Mouse (Mus musculus) midbrain, embryonic 14.5 days (tissue): Measurements from ENCODE around the gene Pigq. TPM values are rescaled to one million over a fixed set of nuclear protein-coding genes. Genes with fewer than 3 reads are reported as not detected.

ENCODE experiments used
- ATAC-seq: fragments of 200-750 bp; cut with Nextera tagmentation; 2 replicates; pipeline ENCODE4 v1.8.0; 2017; ENCODE audit warnings: moderate number of reproducible peaks, moderate library complexity; ENCODE audit not compliant: low FRiP score, low TSS enrichment
- DNase-seq: peaks from one replicate; pipeline ENCODE4 v3.0.0-alpha.2; 2015
- H3K27ac ChIP-seq: fragments of 300-500 bp; sonication (generic); replicated peaks from 2 replicates; pipeline ENCODE4 v1.5.1; 2014; ENCODE audit warnings: mild to moderate bottlenecking, low read depth, low read length, moderate library complexity
- H3K27me3 ChIP-seq: fragments of 300-500 bp; sonication (generic); 2 replicates; pipeline ENCODE4 v1.6.1; 2014; ENCODE audit warnings: low read length, control low read depth, mixed read lengths; ENCODE audit not compliant: control insufficient read depth, insufficient read depth
- H3K36me3 ChIP-seq: fragments of 300-500 bp; sonication (generic); 2 replicates; pipeline ENCODE4 v1.6.1; 2014; ENCODE audit warnings: low read length, control low read depth; ENCODE audit not compliant: control insufficient read depth, insufficient read depth
- H3K4me1 ChIP-seq: fragments of 300-500 bp; sonication (generic); 2 replicates; pipeline ENCODE4 v1.6.1; 2014; ENCODE audit warnings: mild to moderate bottlenecking, antibody characterized with exemption, low read length, control low read depth; ENCODE audit not compliant: control insufficient read depth, insufficient read depth
- H3K4me2 ChIP-seq: fragments of 300-500 bp; sonication (generic); 2 replicates; pipeline ENCODE4 v1.6.1; 2014; ENCODE audit warnings: mild to moderate bottlenecking, low read length, moderate library complexity
- H3K4me3 ChIP-seq: fragments of 300-500 bp; sonication (generic); replicated peaks from 2 replicates; pipeline ENCODE4 v1.5.1; 2014; ENCODE audit warnings: low read depth, low read length
- H3K9ac ChIP-seq: fragments of 300-500 bp; sonication (generic); replicated peaks from 2 replicates; pipeline ENCODE4 v1.6.1; 2014; ENCODE audit warnings: mild to moderate bottlenecking, low read length, moderate library complexity
- H3K9me3 ChIP-seq: fragments of 300-500 bp; sonication (generic); 2 replicates; pipeline ENCODE4 v1.6.1; 2016; ENCODE audit warnings: low read length, control low read depth, mixed read lengths; ENCODE audit not compliant: control insufficient read depth
- whole genome bisulfite sequencing: fragments of 180-500 bp; shearing (Covaris S2); extraction: QIAGEN DNeasy Blood & Tissue Kit; methylation state at CpG from one replicate; pipeline ENCODE4 v1.1.7; 2014; 5-methylcytosine and 5-hydroxymethylcytosine counted together
- polyA plus RNA-seq: library from polyadenylated mRNA; unstranded; fragments of >200 nt; fragmentation: Nextera tagmentation; extraction: Ambion mirVana; gene quantifications from 2 replicates; pipeline ENCODE4 v1.2.1, GENCODE M21; 2014

Gene Pigq
- polyA plus RNA-seq, 1 experiment from 2014 or later = 57.9 TPM

GRCm38 (mm10) chr17:25953161-25953560 is 8.4 kb upstream of the Pigq start:
- no peak overlapping the region for H3K9ac ChIP-seq
- 0 out of 2 replicates have a peak, but pooled peaks cover 5% of the 10 kb centered on the region for H3K36me3 ChIP-seq
- no peak for ATAC-seq
- WGBS = 77% methylated on average over 5 of the region's 5 CpGs
- no peak overlapping the region for H3K4me3 ChIP-seq
- H3K4me2 ChIP-seq = no peak overlapping the region
- H3K27ac ChIP-seq = no peak overlapping the region
- no peaks in the 10 kb centered on the region for H3K9me3 ChIP-seq
- no peaks in the 10 kb centered on the region for H3K4me1 ChIP-seq
- no peak for DNase-seq
- peaks cover 40% of the 10 kb centered on the region for H3K27me3 ChIP-seq

GRCm38 (mm10) chr17:25951803-25952623 is 7.3 kb upstream of the Pigq start, which contains the start of gene A930017K11Rik:
Gene A930017K11Rik, minus strand, starts transcription at chr17:25952565.
- H3K9me3 ChIP-seq = no peaks in the 10 kb centered on the region
- no peak within 1 kb of the TSS for H3K27ac ChIP-seq
- no peaks in the 10 kb centered on the region for H3K4me1 ChIP-seq
- H3K9ac ChIP-seq = no peak within 1 kb of the TSS
- DNase-seq (no peak), ATAC-seq (no peak)
- peak within 1 kb of the TSS; percentile 43 for H3K4me2 ChIP-seq
- WGBS = 1% methylated on average over 58 of the region's 58 CpGs
- peaks cover 40% of the 10 kb centered on the region for H3K27me3 ChIP-seq
- no peaks in the 10 kb centered on the region for H3K36me3 ChIP-seq
- peak within 1 kb of the TSS; percentile 22 for H3K4me3 ChIP-seq

DNA sequence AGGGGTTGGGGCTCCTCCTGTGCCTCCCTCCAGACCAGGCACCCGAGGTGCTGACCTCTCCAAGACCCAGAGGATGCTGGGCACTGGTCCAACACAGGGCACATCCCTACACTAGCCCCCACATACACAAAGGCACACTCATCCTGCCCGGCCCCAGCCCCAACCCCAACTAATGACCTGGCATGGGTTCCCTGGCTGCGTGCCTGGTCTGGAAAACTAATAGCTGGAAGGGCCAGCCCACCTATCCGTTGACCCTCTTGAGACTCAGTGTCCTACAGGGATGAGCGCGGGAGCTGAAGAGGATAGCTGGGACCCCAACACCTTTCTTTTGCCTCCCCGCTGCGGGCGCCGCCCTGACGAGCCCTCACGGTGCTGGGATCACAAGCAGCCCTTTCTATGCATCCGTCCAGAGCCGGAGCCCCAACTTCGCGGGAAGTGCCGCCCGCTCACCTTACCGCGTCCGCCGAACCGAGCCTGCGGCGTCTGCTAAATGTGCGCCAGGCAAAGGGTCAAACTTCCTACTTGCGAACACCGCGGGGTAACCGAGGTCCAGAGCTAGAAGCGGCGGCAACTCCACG is 6.6 kb upstream of the Pigq start:
- Histone ChIP-seq H3K27me3 (peaks cover 40% of the 10 kb centered on the region), H3K9ac (no peak overlapping the region), H3K27ac (no peak overlapping the region), H3K4me2 (peak overlapping the region; percentile 43), H3K36me3 (no peaks in the 10 kb centered on the region), H3K4me1 (no peaks in the 10 kb centered on the region), H3K9me3 (no peaks in the 10 kb centered on the region), H3K4me3 (peak overlapping the region; percentile 22)
- 2% methylated on average over 33 of the region's 33 CpGs for WGBS
- ATAC-seq (no peak), DNase-seq (no peak)

GRCm38 (mm10) chr17:25950706-25951105 is 6.0 kb upstream of the Pigq start:
- no peak overlapping the region for H3K4me3 ChIP-seq

GRCm38 (mm10) chr17:25949981-25950380 is 5.2 kb upstream of the Pigq start:
- H3K4me2 ChIP-seq = no peak overlapping the region; the same call in 1 of the 2 replicates
- H3K9ac ChIP-seq = no peak overlapping the region
- no peaks in the 10 kb centered on the region for H3K9me3 ChIP-seq
- H3K36me3 ChIP-seq = no peaks in the 10 kb centered on the region
- peaks cover 40% of the 10 kb centered on the region for H3K27me3 ChIP-seq
- no peak for ATAC-seq
- 77% methylated on average over 5 of the region's 5 CpGs for WGBS
- no peak overlapping the region for H3K4me3 ChIP-seq
- no peak for DNase-seq
- no peak overlapping the region for H3K27ac ChIP-seq
- H3K4me1 ChIP-seq = no peaks in the 10 kb centered on the region

More at GRCm38 (mm10) chr17:25950706-25951105, 6.0 kb upstream of the Pigq start:
- peaks cover 40% of the 10 kb centered on the region for H3K27me3 ChIP-seq
- no peaks in the 10 kb centered on the region for H3K4me1 ChIP-seq
- DNase-seq (no peak), ATAC-seq (no peak)
- no peak overlapping the region for H3K27ac ChIP-seq
- no CpG with 5 or more reads among the region's 3 CpGs for WGBS
- H3K9me3 ChIP-seq = no peaks in the 10 kb centered on the region
- no peaks in the 10 kb centered on the region for H3K36me3 ChIP-seq
- H3K9ac ChIP-seq = no peak overlapping the region
- H3K4me2 ChIP-seq = no peak overlapping the region

GRCm38 (mm10) chr17:25948051-25948450 is 3.3 kb upstream of the Pigq start:
- H3K36me3 ChIP-seq = no peaks in the 10 kb centered on the region
- peaks cover 34% of the 10 kb centered on the region for H3K27me3 ChIP-seq
- no peak overlapping the region for H3K4me2 ChIP-seq
- no peak overlapping the region for H3K27ac ChIP-seq
- no peak overlapping the region for H3K4me3 ChIP-seq
- no peak overlapping the region for H3K9ac ChIP-seq
- WGBS = 80% methylated on average over 8 of the region's 8 CpGs
- no peaks in the 10 kb centered on the region for H3K9me3 ChIP-seq
- ATAC-seq (no peak), DNase-seq (no peak)
- no peaks in the 10 kb centered on the region for H3K4me1 ChIP-seq

DNA sequence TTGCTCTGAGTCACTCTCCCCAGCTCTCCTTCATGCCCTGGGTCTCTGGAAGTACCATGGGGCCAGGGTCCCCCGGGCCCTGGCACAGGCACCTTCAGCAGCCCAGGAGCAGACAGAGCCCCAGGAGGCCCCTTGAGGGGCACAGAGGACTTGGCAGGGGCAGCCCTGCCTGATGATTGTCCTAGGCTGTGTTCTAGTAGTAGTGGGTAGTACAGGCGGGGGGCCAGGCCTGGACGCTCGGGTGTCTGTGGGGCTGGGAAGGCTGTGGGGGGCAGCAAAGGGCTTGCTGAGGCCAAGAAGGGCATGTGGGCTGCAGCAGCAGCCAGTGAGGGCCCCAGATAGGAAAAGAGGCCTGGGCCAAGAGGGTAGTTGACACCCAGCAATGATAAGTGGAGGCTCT is 2.8 kb upstream of the Pigq start:
- Histone ChIP-seq H3K27ac (no peak overlapping the region), H3K4me1 (no peaks in the 10 kb centered on the region), H3K4me3 (no peak overlapping the region), H3K9ac (no peak overlapping the region), H3K27me3 (peaks cover 29% of the 10 kb centered on the region), H3K9me3 (no peaks in the 10 kb centered on the region), H3K4me2 (no peak overlapping the region), H3K36me3 (no peaks in the 10 kb centered on the region)
- ATAC-seq = no peak
- no peak for DNase-seq
- 91% methylated on average over 4 of the region's 4 CpGs for WGBS

GRCm38 (mm10) chr17:25946891-25947290 is 2.2 kb upstream of the Pigq start:
- H3K4me3 ChIP-seq = no peak overlapping the region
- H3K9me3 ChIP-seq = no peaks in the 10 kb centered on the region
- H3K27ac ChIP-seq = no peak overlapping the region
- no peak overlapping the region for H3K4me2 ChIP-seq
- peaks cover 22% of the 10 kb centered on the region for H3K27me3 ChIP-seq
- no peak overlapping the region for H3K9ac ChIP-seq
- DNase-seq (no peak), ATAC-seq (no peak)
- 77% methylated on average over 8 of the region's 8 CpGs for WGBS
- H3K36me3 ChIP-seq = no peaks in the 10 kb centered on the region
- H3K4me1 ChIP-seq = peaks cover 4% of the 10 kb centered on the region; the same call in 1 of the 2 replicates

DNA sequence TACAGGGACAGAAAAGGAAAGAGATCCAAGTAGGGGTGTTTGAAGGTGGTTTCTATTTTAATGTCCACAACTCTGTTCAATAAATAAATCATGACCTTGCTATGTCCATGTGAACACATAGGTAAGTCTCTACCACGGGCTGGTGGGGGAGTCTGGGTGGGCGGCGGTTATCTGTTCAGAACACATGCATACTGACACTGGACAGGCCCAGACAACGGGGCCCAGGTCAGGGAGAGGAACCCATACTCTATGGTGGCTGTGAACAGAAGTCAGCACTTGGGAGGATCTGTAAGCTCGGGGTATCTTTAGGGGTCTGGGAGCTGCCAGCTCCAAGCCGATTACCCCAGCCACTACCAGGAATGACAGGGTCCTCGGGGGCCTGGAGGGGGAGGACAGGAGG is 1.6 kb upstream of the Pigq start:
- H3K4me3 ChIP-seq = no peak overlapping the region
- DNase-seq (no peak), ATAC-seq (no peak)
- WGBS = 76% methylated on average over 7 of the region's 7 CpGs
- H3K27me3 ChIP-seq = peaks cover 17% of the 10 kb centered on the region
- H3K36me3 ChIP-seq = no peaks in the 10 kb centered on the region
- no peaks in the 10 kb centered on the region for H3K9me3 ChIP-seq
- H3K4me1 ChIP-seq = peaks cover 4% of the 10 kb centered on the region; the same call in 1 of the 2 replicates
- no peak overlapping the region for H3K4me2 ChIP-seq
- H3K27ac ChIP-seq = no peak overlapping the region
- no peak overlapping the region for H3K9ac ChIP-seq
